8 mouse cellular contexts compared by ENCODE assay signal in the genomic region with DNA sequence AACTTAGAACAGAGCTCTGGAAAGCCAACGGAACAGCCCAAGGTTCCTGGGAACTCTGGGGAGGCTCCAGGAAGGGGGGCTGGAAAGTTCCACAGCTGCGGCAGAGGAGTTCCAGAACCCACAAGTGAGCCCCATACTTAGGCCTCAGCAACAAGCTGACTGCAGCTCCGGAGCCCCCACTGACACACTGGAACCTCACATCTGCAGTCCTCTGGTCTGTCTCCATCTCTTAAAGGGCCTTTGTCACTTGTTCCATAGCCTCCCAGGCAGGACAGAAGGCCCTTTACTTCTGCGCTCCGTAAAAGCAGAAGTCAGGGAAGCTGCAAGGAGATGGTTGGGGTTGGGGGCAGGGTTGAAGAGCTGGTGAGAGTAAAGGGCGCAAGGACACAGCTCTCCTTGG. TPM values are rescaled to one million over a fixed set of nuclear protein-coding genes. Genes with fewer than 3 reads are reported as not detected.
DNase-seq lines count a peak whose midpoint lies in the region; ATAC-seq and TF ChIP-seq lines count a peak whose summit lies in the region.
"Had no signal": no experiment of that assay in that cellular context is flagged by ENCODE, and none has a peak within 500 bp of the region (broad histone marks: within the 10 kb centered on the region; RNA-seq: fewer than 3 reads in every experiment).

No protein-coding gene starts in this region.

- no peaks in the 10 kb centered on the region for H3K27me3 ChIP-seq in hindbrain, embryonic 12.5 days
- H3K27me3 ChIP-seq in hindbrain, embryonic 14.5 days (ENCODE audit: control insufficient read depth, insufficient read depth, low read length): no peaks in the 10 kb centered on the region
- no peaks in the 10 kb centered on the region for H3K27me3 ChIP-seq in testis, adult 2 months (ENCODE audit: control insufficient read depth, insufficient read depth, low read length)
- H3K27me3 ChIP-seq: Patski had no signal

- no peak for ATAC-seq in hindbrain, embryonic 12.5 days (ENCODE audit: low FRiP score)
- ATAC-seq in hindbrain, embryonic 14.5 days (ENCODE audit: low FRiP score): no peak
- ATAC-seq: Patski had no signal

- no peaks in the 10 kb centered on the region for H3K36me3 ChIP-seq in hindbrain, embryonic 12.5 days
- no peaks in the 10 kb centered on the region for H3K36me3 ChIP-seq in hindbrain, embryonic 14.5 days (replicated peaks; ENCODE audit: control insufficient read depth, insufficient read depth)
- H3K36me3 ChIP-seq in testis, adult 2 months (ENCODE audit: control insufficient read depth, insufficient read depth, low read length): no peaks in the 10 kb centered on the region

- no peak for DNase-seq in hindbrain, embryonic 14.5 days (ENCODE audit: low spot score)
- no peak for DNase-seq in testis, postnatal 10 days (ENCODE audit: low spot score)
- DNase-seq in layer of hippocampus, adult 9-11 months: peak; percentile 58
- DNase-seq in cerebellum, adult 9-10 months: no peak
- DNase-seq in adipocyte (ENCODE audit: low spot score): no peak

- no peak for TF ChIP-seq CTCF in testis, adult 2 months (IDR thresholded peaks at IDR 0.05; ENCODE audit: control insufficient read depth, insufficient read depth, insufficient replicate concordance, low read depth, low read length)

- WGBS in hindbrain, embryonic 12.5 days: 63% methylated on average over 6 of the region's 6 CpGs
- WGBS in hindbrain, embryonic 14.5 days: 75% methylated on average over 6 of the region's 6 CpGs

- H3K27ac ChIP-seq in hindbrain, embryonic 12.5 days: peak overlapping the region; percentile 1; the same call in 1 of the 2 replicates
- H3K27ac ChIP-seq in hindbrain, embryonic 14.5 days: no peak overlapping the region
- peak overlapping the region; percentile 72 for H3K27ac ChIP-seq in testis, adult 2 months (ENCODE audit: control insufficient read depth, insufficient read depth, low read depth, low read length)

- peaks cover 9% of the 10 kb centered on the region for H3K4me1 ChIP-seq in hindbrain, embryonic 12.5 days
- no peaks in the 10 kb centered on the region for H3K4me1 ChIP-seq in hindbrain, embryonic 14.5 days (replicated peaks; ENCODE audit: control insufficient read depth, insufficient read depth, low read length)
- H3K4me1 ChIP-seq in testis, adult 2 months (ENCODE audit: control insufficient read depth, insufficient read depth, low read length): peaks cover 14% of the 10 kb centered on the region

- no peak overlapping the region for H3K4me3 ChIP-seq in hindbrain, embryonic 12.5 days
- no peak overlapping the region for H3K4me3 ChIP-seq in hindbrain, embryonic 14.5 days (replicated peaks; ENCODE audit: low read length)
- peak overlapping the region; percentile 11 for H3K4me3 ChIP-seq in testis, adult 2 months (ENCODE audit: control insufficient read depth, low read depth, low read length)

- no peaks in the 10 kb centered on the region for H3K9me3 ChIP-seq in hindbrain, embryonic 12.5 days (replicated peaks)
- H3K9me3 ChIP-seq in hindbrain, embryonic 14.5 days (ENCODE audit: control insufficient read depth, low read length): no peaks in the 10 kb centered on the region

- no peak overlapping the region for H3K4me2 ChIP-seq in hindbrain, embryonic 12.5 days (replicated peaks)
- no peak overlapping the region for H3K4me2 ChIP-seq in hindbrain, embryonic 14.5 days (replicated peaks)

- H3K9ac ChIP-seq in hindbrain, embryonic 12.5 days: no peak overlapping the region
- H3K9ac ChIP-seq in hindbrain, embryonic 14.5 days: no peak overlapping the region

- TF ChIP-seq POLR2A in testis, adult 2 months (IDR thresholded peaks at IDR 0.05; ENCODE audit: control insufficient read depth, low read depth, low read length): no peak

RNA-seq across cellular contexts. Expression of gene Creb3l2, which starts 23.0 kb away (rescaled TPM):
- 14.9 and 16.7 TPM in 2 replicates for polyA plus RNA-seq in hindbrain, embryonic 12.5 days (2016; fragmentation: Nextera tagmentation; extraction: Ambion mirVana)
- 5.0 and 5.5 TPM in 2 replicates for polyA plus RNA-seq in hindbrain, embryonic 14.5 days (2014; fragmentation: Nextera tagmentation; extraction: Ambion mirVana)
- polyA plus RNA-seq in testis, adult 2 months (2012; rRNA removed): 2.0 and 2.1 TPM in 2 replicates
